Mouse (Mus musculus): Measurements from ENCODE around the gene Cul7.

GRCm38 (mm10) chr17:46645561-46646321, 4.4 kb upstream of the Cul7 start, which contains the start of the genes Klc4 and Mrpl2:
- no peak for TF ChIP-seq ZC3H11A (IDR thresholded peaks at IDR 0.05; ENCODE audit: low read depth, low read length)
- no peak for TF ChIP-seq CTCF (conservative IDR thresholded peaks at IDR 0.05 in 1 of 2, IDR thresholded peaks at IDR 0.05 in 1 of 2; ENCODE audit: low read depth in 2 of 2, low read length in 2 of 2)
- TF ChIP-seq POLR2A (IDR thresholded peaks at IDR 0.05; ENCODE audit: low read depth, low read length), result peak; percentile 97
- TF ChIP-seq SMC3 (IDR thresholded peaks at IDR 0.05; ENCODE audit: low read depth, low read length), result no peak
- peak; percentile 65 for TF ChIP-seq ETS1 (conservative IDR thresholded peaks at IDR 0.05; ENCODE audit: low read depth, low read length)
- TF ChIP-seq CHD2 (IDR thresholded peaks at IDR 0.05; ENCODE audit: low read length), result peak; percentile 72; the same call in 1 of the 2 replicates
- TF ChIP-seq MAX (IDR thresholded peaks at IDR 0.05; ENCODE audit: low read length), result peak; percentile 96

All from CH12.LX (cell line).